Mouse (Mus musculus) C2C12 (cell line): ENCODE results near the gene Sorcs2. TPM values are rescaled to one million over a fixed set of nuclear protein-coding genes. Genes with fewer than 3 reads are reported as not detected.

Source experiments
- H3K27me3 ChIP-seq: one replicate; pipeline ENCODE4 v1.6.1; 2011; ENCODE audit not compliant: control insufficient read depth, insufficient read depth, insufficient read length
- H3K36me3 ChIP-seq: one replicate; pipeline ENCODE4 v1.6.1; 2011; ENCODE audit not compliant: control insufficient read depth, insufficient read depth
- H3K4me3 ChIP-seq: one replicate; pipeline ENCODE4 v1.5.1; 2011; ENCODE audit warnings: mild to moderate bottlenecking, control low read depth; ENCODE audit not compliant: poor library complexity, insufficient read depth, severe bottlenecking
- H3K79me2 ChIP-seq: one replicate; pipeline ENCODE4 v1.6.1; 2011; ENCODE audit not compliant: control insufficient read depth, insufficient read depth
- H3K79me3 ChIP-seq: one replicate; pipeline ENCODE4 v1.6.1; 2011; ENCODE audit warnings: low read depth, control low read depth
- H3ac ChIP-seq: one replicate; pipeline ENCODE3; 2011; ENCODE audit warnings: low read depth; ENCODE audit not compliant: control insufficient read depth, insufficient read length
- CEBPB ChIP-seq: IDR thresholded peaks from one replicate; pipeline ENCODE4 v1.6.1; 2011; ENCODE audit warnings: low read depth, mild to moderate bottlenecking, control low read depth, moderate library complexity
- CTCF ChIP-seq: IDR thresholded peaks from one replicate; pipeline ENCODE4 v1.5.1; 2011; ENCODE audit not compliant: control insufficient read depth, insufficient read depth, insufficient read length
- FOSL1 ChIP-seq: IDR thresholded peaks from one replicate; pipeline ENCODE4 v1.8.0; 2011; ENCODE audit warnings: mild to moderate bottlenecking, low read length; ENCODE audit not compliant: poor library complexity, insufficient read depth, severe bottlenecking
- MAX ChIP-seq: IDR thresholded peaks from one replicate; pipeline ENCODE4 v1.6.1; 2011; ENCODE audit warnings: mild to moderate bottlenecking, control low read depth
- MYOD1 ChIP-seq: IDR thresholded peaks from one replicate; pipeline ENCODE4 v1.6.1; 2011; ENCODE audit warnings: low read depth; ENCODE audit not compliant: control insufficient read depth, insufficient read length
- MYOG ChIP-seq: IDR thresholded peaks from one replicate; pipeline ENCODE4 v1.6.1; 2011; ENCODE audit not compliant: control insufficient read depth, insufficient read length; ENCODE audit errors: extremely low read depth
- USF1 ChIP-seq: IDR thresholded peaks from one replicate; pipeline ENCODE4 v1.6.1; 2011; ENCODE audit warnings: low read depth, mild to moderate bottlenecking, control low read depth, moderate library complexity
- polyA plus RNA-seq: library from polyadenylated mRNA; unstranded; fragments of >200 nt; fragmentation: generic; extraction: Trizol; gene quantifications from one replicate; pipeline ENCODE4 v1.2.1, GENCODE M21; 2012; ENCODE audit warnings: missing spikeins

The Sorcs2 gene
- polyA plus RNA-seq, 1 experiment = 67.7 TPM

DNA sequence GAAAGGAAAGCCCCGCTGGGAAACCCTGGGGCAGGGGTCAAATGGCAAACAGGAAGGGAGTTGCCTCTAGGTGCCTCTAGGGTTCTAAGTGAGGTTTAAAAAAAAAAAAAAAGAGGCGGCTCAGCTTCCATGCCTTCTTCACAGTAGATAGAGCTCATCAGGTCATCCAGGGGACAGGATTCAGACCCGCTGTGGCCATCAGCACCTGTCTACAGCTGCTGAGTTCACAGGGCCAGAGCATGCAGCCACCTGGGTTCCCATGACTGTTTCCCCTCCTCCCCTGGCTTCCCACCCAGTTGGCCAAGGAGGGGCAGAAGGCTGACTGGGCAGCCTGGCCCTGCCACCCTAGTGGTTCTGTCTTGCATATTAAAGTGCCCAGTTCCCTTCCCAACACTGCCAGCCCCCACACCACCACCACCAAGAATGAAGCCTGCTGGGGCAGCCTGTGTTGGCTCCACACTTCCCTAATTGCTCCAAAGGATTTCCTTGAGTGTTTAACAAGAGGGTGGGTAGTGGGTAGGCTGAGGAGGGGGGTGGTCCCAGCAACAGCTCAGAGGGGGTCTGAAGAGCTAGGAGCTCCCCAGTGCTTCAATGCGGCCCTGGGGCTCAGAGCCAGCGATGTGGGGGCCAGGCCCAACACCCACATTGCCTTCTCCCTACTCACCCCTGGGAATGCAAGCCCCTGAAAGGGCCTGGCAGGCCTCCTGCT is 38.2 kb downstream of the Sorcs2 start:
- TF ChIP-seq MAX = no peak
- no peak for TF ChIP-seq USF1
- TF ChIP-seq MYOG = no peak
- no peak for TF ChIP-seq MYOD1
- TF ChIP-seq CTCF = no peak
- no peak for TF ChIP-seq FOSL1
- no peak for TF ChIP-seq CEBPB
- Histone ChIP-seq H3K36me3 (no peaks in the 10 kb centered on the region), H3K79me2 (peaks cover 27% of the 10 kb centered on the region), H3K4me3 (no peak overlapping the region), H3K27me3 (no peaks in the 10 kb centered on the region), H3ac (no peak overlapping the region), H3K79me3 (peaks cover 8% of the 10 kb centered on the region)

GRCm38 (mm10) chr5:36358161-36358560 is 39.8 kb downstream of the Sorcs2 start:
- Histone ChIP-seq H3K79me2 (peaks cover 35% of the 10 kb centered on the region), H3K79me3 (peaks cover 11% of the 10 kb centered on the region), H3K27me3 (no peaks in the 10 kb centered on the region), H3K36me3 (no peaks in the 10 kb centered on the region), H3ac (no peak overlapping the region), H3K4me3 (no peak overlapping the region)
- no peak for TF ChIP-seq USF1
- no peak for TF ChIP-seq MAX
- TF ChIP-seq FOSL1 = no peak
- TF ChIP-seq MYOD1 = no peak
- TF ChIP-seq CEBPB = no peak
- TF ChIP-seq CTCF = no peak
- TF ChIP-seq MYOG = no peak

DNA sequence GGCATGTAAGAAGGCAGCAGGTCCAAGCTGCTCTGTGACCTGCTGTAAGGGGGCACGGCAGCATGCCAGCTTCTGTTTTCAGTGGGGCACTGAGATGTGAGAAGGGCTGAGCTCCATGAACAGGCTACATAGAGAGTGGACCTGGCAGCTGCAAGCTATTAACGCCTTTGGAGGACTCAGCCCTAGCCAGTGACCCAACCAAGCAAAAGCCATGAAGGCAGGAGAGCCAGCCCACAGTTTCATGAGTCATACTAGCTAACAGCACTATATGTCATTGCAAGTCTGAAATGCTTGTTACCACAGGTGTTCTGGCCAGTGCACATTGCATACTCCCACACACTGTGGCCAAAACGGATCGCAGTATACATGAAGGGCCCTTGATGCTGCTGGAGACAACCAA is 41.3 kb downstream of the Sorcs2 start:
- no peak overlapping the region for H3ac ChIP-seq
- TF ChIP-seq USF1 = no peak
- TF ChIP-seq CTCF = no peak
- peak; percentile 19 for TF ChIP-seq CEBPB
- TF ChIP-seq MYOD1 = peak; percentile 85
- peak; percentile 37 for TF ChIP-seq FOSL1
- no peaks in the 10 kb centered on the region for H3K27me3 ChIP-seq
- H3K4me3 ChIP-seq = no peak overlapping the region
- peaks cover 44% of the 10 kb centered on the region for H3K79me2 ChIP-seq
- H3K36me3 ChIP-seq = no peaks in the 10 kb centered on the region
- peaks cover 11% of the 10 kb centered on the region for H3K79me3 ChIP-seq

DNA sequence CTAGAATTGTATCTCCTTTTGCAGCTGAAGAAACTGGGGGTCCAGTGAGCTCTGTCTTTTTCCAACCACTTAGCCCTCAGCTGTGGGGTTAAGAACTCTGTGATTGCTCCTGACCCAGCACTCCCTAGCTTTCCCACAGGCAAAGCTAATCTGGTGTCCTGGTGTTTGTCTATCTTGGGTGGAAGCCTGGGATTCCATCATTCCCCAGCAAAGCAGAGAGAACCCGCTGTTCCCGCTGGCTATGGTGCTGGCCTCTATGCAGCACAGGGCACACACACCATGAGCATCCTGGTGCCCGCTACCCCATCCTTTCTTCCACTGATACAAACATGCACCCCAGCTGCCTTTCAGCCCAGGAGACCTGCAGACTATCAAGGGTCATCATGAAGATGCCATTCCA is 42.3 kb downstream of the Sorcs2 start:
- H3ac ChIP-seq = no peak overlapping the region
- peaks cover 11% of the 10 kb centered on the region for H3K79me3 ChIP-seq
- peaks cover 54% of the 10 kb centered on the region for H3K79me2 ChIP-seq
- H3K4me3 ChIP-seq = no peak overlapping the region
- no peaks in the 10 kb centered on the region for H3K36me3 ChIP-seq
- no peaks in the 10 kb centered on the region for H3K27me3 ChIP-seq
- no peak for TF ChIP-seq CEBPB
- no peak for TF ChIP-seq MYOD1
- TF ChIP-seq USF1 = no peak
- TF ChIP-seq CTCF = no peak

DNA sequence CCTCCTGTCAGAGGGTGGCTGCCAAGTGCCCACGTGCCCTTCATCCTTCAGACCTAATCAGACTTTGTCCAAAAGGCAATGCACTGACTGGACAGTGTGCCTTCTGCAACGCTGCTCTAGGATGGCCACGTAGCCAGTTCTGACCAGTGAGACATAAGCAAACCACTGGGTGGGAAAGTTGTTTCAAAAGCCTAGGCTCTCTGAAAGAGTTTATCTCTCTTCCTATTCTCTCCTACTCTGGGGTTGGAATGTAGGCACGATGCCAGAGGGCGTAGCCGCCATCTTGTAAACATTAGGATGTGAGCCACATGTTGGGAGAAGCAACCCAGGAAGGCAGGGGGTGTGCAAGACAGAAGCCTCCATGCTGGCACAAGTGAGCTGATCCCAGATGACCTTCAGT is 44.3 kb downstream of the Sorcs2 start:
- Histone ChIP-seq H3K79me3 (peaks cover 9% of the 10 kb centered on the region), H3K27me3 (no peaks in the 10 kb centered on the region), H3K4me3 (no peak overlapping the region), H3K79me2 (peaks cover 57% of the 10 kb centered on the region), H3K36me3 (no peaks in the 10 kb centered on the region), H3ac (no peak overlapping the region)
- TF ChIP-seq MYOD1 = no peak
- no peak for TF ChIP-seq MAX
- TF ChIP-seq USF1 = no peak
- no peak for TF ChIP-seq FOSL1
- TF ChIP-seq CTCF = no peak
- no peak for TF ChIP-seq CEBPB

- H3K4me3 ChIP-seq = no peak overlapping the region
- H3K79me2 ChIP-seq = peaks cover 57% of the 10 kb centered on the region
- peaks cover 9% of the 10 kb centered on the region for H3K79me3 ChIP-seq
- H3K36me3 ChIP-seq = no peaks in the 10 kb centered on the region
- H3K27me3 ChIP-seq = no peaks in the 10 kb centered on the region
- H3ac ChIP-seq = no peak overlapping the region
- TF ChIP-seq CTCF = no peak
- no peak for TF ChIP-seq FOSL1
- no peak for TF ChIP-seq MAX
- TF ChIP-seq MYOD1 = no peak
- no peak for TF ChIP-seq MYOG
- no peak for TF ChIP-seq CEBPB
- TF ChIP-seq USF1 = no peak
Measured at GRCm38 (mm10) chr5:36353194-36353593, 44.7 kb downstream of the Sorcs2 start.
